Mouse (Mus musculus): Measurements from ENCODE around the gene Heyl.

DNA sequence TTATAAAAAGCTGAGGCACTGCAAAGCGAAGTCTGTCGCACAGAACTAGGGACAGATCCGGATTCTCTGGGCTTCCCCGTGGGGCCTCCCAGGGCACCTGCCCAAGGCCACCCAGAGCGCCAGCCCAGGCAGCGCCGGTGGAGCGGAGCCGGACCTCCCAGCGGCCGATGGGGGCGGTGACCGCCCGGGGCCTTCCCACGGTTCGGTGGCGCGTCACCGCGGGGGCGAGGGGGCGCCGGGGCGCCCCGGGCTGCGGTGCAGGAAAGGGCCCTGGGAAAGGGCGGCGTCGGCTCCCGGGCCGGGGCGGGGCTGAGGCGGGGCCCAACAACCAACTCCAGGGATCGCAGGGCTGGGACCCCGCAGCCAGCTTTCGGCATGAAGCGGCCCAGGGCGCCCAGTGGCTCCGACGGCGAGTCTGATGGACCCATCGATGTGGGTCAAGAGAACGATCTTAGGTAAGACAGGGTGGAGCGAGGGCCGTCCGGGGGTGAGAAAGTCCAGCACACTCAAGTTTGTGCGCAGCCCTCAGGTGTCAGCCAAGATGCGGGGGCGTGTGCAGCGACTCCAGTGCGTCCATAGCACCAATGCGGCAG, at the start of gene Heyl:
- TF ChIP-seq CTCF (IDR thresholded peaks at IDR 0.05; ENCODE audit: low read depth, low read length), result no peak
- no peak for TF ChIP-seq EP300 (IDR thresholded peaks at IDR 0.05; ENCODE audit: insufficient read depth, low read depth, low read length)
- no peak for TF ChIP-seq POLR2A (IDR thresholded peaks at IDR 0.05; ENCODE audit: insufficient read depth, low read length)
